In the genomic region with DNA sequence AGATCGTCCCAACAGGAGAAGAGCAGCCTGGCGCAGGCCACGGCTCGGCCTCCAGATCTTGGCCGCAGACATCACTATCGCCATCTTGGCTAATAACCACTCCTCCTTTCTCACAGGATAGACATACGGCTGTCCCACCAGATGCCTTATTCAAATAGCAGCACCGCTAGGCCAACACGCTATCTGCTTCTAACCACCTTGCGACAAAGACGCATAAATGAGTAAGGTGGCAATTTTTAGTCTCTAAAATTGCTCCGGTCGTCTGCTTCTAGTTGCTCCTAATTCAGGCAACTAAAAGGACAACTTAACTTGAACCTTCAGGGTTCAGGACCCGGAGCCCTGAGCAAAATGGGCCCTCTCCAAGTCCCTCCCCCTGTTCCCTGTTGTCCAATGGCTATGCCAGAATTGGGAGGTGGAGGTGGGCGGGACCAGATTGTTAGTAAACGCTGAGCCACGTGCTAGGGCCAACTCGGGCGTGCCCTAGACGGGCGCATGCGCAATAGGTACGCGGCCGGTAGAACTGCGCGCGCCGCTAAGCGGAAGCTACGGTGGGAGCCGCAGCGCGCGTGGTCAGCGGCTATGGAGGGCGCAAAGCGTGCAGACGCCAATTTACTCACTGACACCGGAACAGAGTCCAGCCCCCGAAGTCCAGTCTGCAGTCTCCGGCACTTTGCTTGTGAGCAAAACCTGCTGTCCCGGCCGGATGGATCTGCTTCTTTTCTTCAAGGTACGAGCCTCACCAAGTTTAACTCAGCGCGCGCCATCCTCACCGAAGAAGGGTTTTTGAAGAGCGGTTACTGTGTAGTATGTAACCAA, we compare ENCODE assay signal across 7 mouse cellular contexts. TPM values are rescaled to one million over a fixed set of nuclear protein-coding genes. Genes with fewer than 3 reads are reported as not detected.
DNase-seq lines count a peak whose midpoint lies in the region; ATAC-seq lines count a peak whose summit lies in the region.

Gene Bckdha, minus strand, starts transcription at position 325 of the 816 bp plus-strand sequence.
Gene Exosc5, plus strand, starts transcription at position 508 of the 816 bp plus-strand sequence.

- peak within 1 kb of the TSS; percentile 64 for H3K9ac ChIP-seq in embryonic facial prominence, embryonic 11.5 days (replicated peaks; ENCODE audit: low read length)
- peak within 1 kb of the TSS; percentile 67 for H3K9ac ChIP-seq in midbrain, embryonic 13.5 days (replicated peaks)

- peak within 1 kb of the TSS; percentile 48 for H3K4me3 ChIP-seq in embryonic facial prominence, embryonic 11.5 days (ENCODE audit: low read depth, low read length)
- peak within 1 kb of the TSS; percentile 68 for H3K4me3 ChIP-seq in limb, embryonic 10.5 days
- peak within 1 kb of the TSS; percentile 60 for H3K4me3 ChIP-seq in midbrain, embryonic 13.5 days (replicated peaks)

- ATAC-seq in embryonic facial prominence, embryonic 11.5 days (replicated peaks; ENCODE audit: insufficient number of reproducible peaks, low FRiP score, low TSS enrichment, low read depth): peak; percentile 97
- peak; percentile 94 for ATAC-seq in granulocyte monocyte progenitor cell, adult 5-6 weeks (replicated peaks; ENCODE audit: poor library complexity, severe bottlenecking)
- ATAC-seq in midbrain, embryonic 13.5 days: peak; percentile 97

- H3K9me3 ChIP-seq in embryonic facial prominence, embryonic 11.5 days (replicated peaks; ENCODE audit: control insufficient read depth, low read length): no peaks in the 10 kb centered on the region
- no peaks in the 10 kb centered on the region for H3K9me3 ChIP-seq in limb, embryonic 10.5 days (replicated peaks)
- no peaks in the 10 kb centered on the region for H3K9me3 ChIP-seq in midbrain, embryonic 13.5 days

- no peaks in the 10 kb centered on the region for H3K4me1 ChIP-seq in embryonic facial prominence, embryonic 11.5 days (ENCODE audit: control insufficient read depth, insufficient read depth, low read length)
- peaks cover 21% of the 10 kb centered on the region for H3K4me1 ChIP-seq in limb, embryonic 10.5 days
- H3K4me1 ChIP-seq in midbrain, embryonic 13.5 days (replicated peaks): peaks cover 35% of the 10 kb centered on the region

- under 1% methylated on average over 50 of the region's 50 CpGs for WGBS in embryonic facial prominence, embryonic 11.5 days
- WGBS in limb, embryonic 10.5 days: under 1% methylated on average over 50 of the region's 50 CpGs
- WGBS in midbrain, embryonic 13.5 days: under 1% methylated on average over 50 of the region's 50 CpGs

- H3K27ac ChIP-seq in embryonic facial prominence, embryonic 11.5 days (replicated peaks; ENCODE audit: low read depth, low read length): no peak within 1 kb of the TSS
- H3K27ac ChIP-seq in limb, embryonic 10.5 days: peak within 1 kb of the TSS; percentile 95
- H3K27ac ChIP-seq in midbrain, embryonic 13.5 days: peak within 1 kb of the TSS; percentile 36; the same call in 1 of the 2 replicates

- H3K4me2 ChIP-seq in embryonic facial prominence, embryonic 11.5 days (ENCODE audit: low read depth, low read length): peak within 1 kb of the TSS; percentile 65
- H3K4me2 ChIP-seq in midbrain, embryonic 13.5 days (replicated peaks): peak within 1 kb of the TSS; percentile 85

- peak; percentile 99 for DNase-seq in adrenal gland, postnatal 14 days
- DNase-seq in embryonic facial prominence, embryonic 11.5 days (ENCODE audit: low spot score): peak; percentile 100
- DNase-seq in kidney, adult 11 months: peak; percentile 100
- peak; percentile 98 for DNase-seq in limb, embryonic 10.5 days (ENCODE audit: low spot score)
- peak; percentile 97 for DNase-seq in spleen, adult 12 weeks (ENCODE audit: low spot score)

- no peaks in the 10 kb centered on the region for H3K27me3 ChIP-seq in embryonic facial prominence, embryonic 11.5 days (ENCODE audit: control insufficient read depth, insufficient read depth, low read length)
- H3K27me3 ChIP-seq in limb, embryonic 10.5 days (ENCODE audit: low read depth, poor library complexity, severe bottlenecking): no peaks in the 10 kb centered on the region
- H3K27me3 ChIP-seq in midbrain, embryonic 13.5 days: no peaks in the 10 kb centered on the region

- H3K36me3 ChIP-seq in embryonic facial prominence, embryonic 11.5 days (replicated peaks; ENCODE audit: control insufficient read depth, insufficient read depth, low read depth, low read length): no peaks in the 10 kb centered on the region
- H3K36me3 ChIP-seq in limb, embryonic 10.5 days: peaks cover 30% of the 10 kb centered on the region
- H3K36me3 ChIP-seq in midbrain, embryonic 13.5 days: peaks cover 7% of the 10 kb centered on the region

RNA-seq across cellular contexts. Expression of gene Bckdha, which starts in this region (rescaled TPM):
- total RNA-seq in adrenal gland, postnatal 14 days (2021): 255 and 258 TPM in 2 replicates
- 45.1 and 55.4 TPM in 2 replicates for polyA plus RNA-seq in embryonic facial prominence, embryonic 11.5 days (2014; fragmentation: Nextera tagmentation; extraction: Ambion mirVana)
- 42.3 and 76.3 TPM in 2 replicates for total RNA-seq in granulocyte monocyte progenitor cell, adult 5-6 weeks (2014; fragmentation: Nextera tagmentation)
- 59.8 and 64.6 TPM in 2 replicates for total RNA-seq in granulocyte monocyte progenitor cell, adult 5-6 weeks (2017)
- polyA plus RNA-seq in limb, embryonic 10.5 days (2016; fragmentation: Nextera tagmentation; extraction: Ambion mirVana): 63.0 and 66.4 TPM in 2 replicates
- polyA plus RNA-seq in midbrain, embryonic 13.5 days (2015; fragmentation: Nextera tagmentation; extraction: Ambion mirVana): 47.9 and 50.5 TPM in 2 replicates

RNA-seq across cellular contexts. Expression of gene Exosc5, which starts in this region (rescaled TPM):
- 43.3 and 53.2 TPM in 2 replicates for total RNA-seq in adrenal gland, postnatal 14 days (2021)
- 63.1 and 69.5 TPM in 2 replicates for polyA plus RNA-seq in embryonic facial prominence, embryonic 11.5 days (2014; fragmentation: Nextera tagmentation; extraction: Ambion mirVana)
- total RNA-seq in granulocyte monocyte progenitor cell, adult 5-6 weeks (2014; fragmentation: Nextera tagmentation): 84.1 and 154 TPM in 2 replicates
- total RNA-seq in granulocyte monocyte progenitor cell, adult 5-6 weeks (2017): 73.1 and 81.3 TPM in 2 replicates
- polyA plus RNA-seq in limb, embryonic 10.5 days (2016; fragmentation: Nextera tagmentation; extraction: Ambion mirVana): 88.3 and 109 TPM in 2 replicates
- polyA plus RNA-seq in midbrain, embryonic 13.5 days (2015; fragmentation: Nextera tagmentation; extraction: Ambion mirVana): 44.2 and 44.8 TPM in 2 replicates
